Mouse (Mus musculus): Measurements from ENCODE around the gene Spsb3. TPM values are rescaled to one million over a fixed set of nuclear protein-coding genes. Genes with fewer than 3 reads are reported as not detected.

The Spsb3 gene
- polyA plus RNA-seq, 1 experiment = 18.7 TPM

GRCm38 (mm10) chr17:24903767-24904166, 17.3 kb downstream of the Spsb3 start:
- Histone ChIP-seq H3K4me1 (peaks cover 35% of the 10 kb centered on the region), H3K4me3 (replicated peaks) (no peak overlapping the region), H3K36me3 (replicated peaks; ENCODE audit: low read length) (peaks cover 100% of the 10 kb centered on the region), H3K9me3 (no peaks in the 10 kb centered on the region), H3K27me3 (replicated peaks) (no peaks in the 10 kb centered on the region)
- TF ChIP-seq FLI1 (IDR thresholded peaks at IDR 0.05; ENCODE audit: low read length) (no peak), GATA1 (IDR thresholded peaks at IDR 0.05; ENCODE audit: borderline replicate concordance, low read length) (no peak)

- Histone ChIP-seq H3K27me3 (replicated peaks) (no peaks in the 10 kb centered on the region), H3K9me3 (no peaks in the 10 kb centered on the region), H3K4me3 (replicated peaks) (no peak overlapping the region), H3K36me3 (replicated peaks; ENCODE audit: low read length) (peaks cover 100% of the 10 kb centered on the region), H3K4me1 (peaks cover 46% of the 10 kb centered on the region)
- no peak for TF ChIP-seq FLI1 (IDR thresholded peaks at IDR 0.05; ENCODE audit: low read length)
- no peak for TF ChIP-seq GATA1 (IDR thresholded peaks at IDR 0.05; ENCODE audit: borderline replicate concordance, low read length)
Observed at GRCm38 (mm10) chr17:24907591-24907990, 21.1 kb downstream of the Spsb3 start.

- H3K4me3 ChIP-seq (replicated peaks) = peak overlapping the region; percentile 81
- H3K27me3 ChIP-seq (replicated peaks) = no peaks in the 10 kb centered on the region
- H3K9me3 ChIP-seq = no peaks in the 10 kb centered on the region
- TF ChIP-seq GATA1 (IDR thresholded peaks at IDR 0.05; ENCODE audit: borderline replicate concordance, low read length) (no peak; the same call in 2 of the 3 replicates), FLI1 (IDR thresholded peaks at IDR 0.05; ENCODE audit: low read length) (no peak)
- peaks cover 99% of the 10 kb centered on the region for H3K36me3 ChIP-seq (replicated peaks; ENCODE audit: low read length)
- peaks cover 68% of the 10 kb centered on the region for H3K4me1 ChIP-seq
Observed at GRCm38 (mm10) chr17:24913984-24914383, 27.5 kb downstream of the Spsb3 start.

GRCm38 (mm10) chr17:24923246-24923645, 36.8 kb downstream of the Spsb3 start:
- TF ChIP-seq FLI1 (IDR thresholded peaks at IDR 0.05; ENCODE audit: low read length) (no peak), GATA1 (IDR thresholded peaks at IDR 0.05; ENCODE audit: borderline replicate concordance, low read length) (no peak)
- Histone ChIP-seq H3K4me1 (peaks cover 4% of the 10 kb centered on the region; the same call in 1 of the 2 replicates), H3K9me3 (no peaks in the 10 kb centered on the region), H3K36me3 (replicated peaks; ENCODE audit: low read length) (peaks cover 96% of the 10 kb centered on the region), H3K27me3 (replicated peaks) (no peaks in the 10 kb centered on the region), H3K4me3 (replicated peaks) (no peak overlapping the region)

GRCm38 (mm10) chr17:24929506-24929905, 43.1 kb downstream of the Spsb3 start:
- Histone ChIP-seq H3K27me3 (replicated peaks) (no peaks in the 10 kb centered on the region), H3K36me3 (replicated peaks; ENCODE audit: low read length) (peaks cover 71% of the 10 kb centered on the region), H3K9me3 (no peaks in the 10 kb centered on the region), H3K4me1 (peaks cover 38% of the 10 kb centered on the region), H3K4me3 (replicated peaks) (peak overlapping the region; percentile 18)
- TF ChIP-seq GATA1 (IDR thresholded peaks at IDR 0.05; ENCODE audit: borderline replicate concordance, low read length) = no peak
- TF ChIP-seq FLI1 (IDR thresholded peaks at IDR 0.05; ENCODE audit: low read length) = no peak

- Histone ChIP-seq H3K9me3 (no peaks in the 10 kb centered on the region), H3K27me3 (replicated peaks) (no peaks in the 10 kb centered on the region), H3K4me3 (replicated peaks) (no peak overlapping the region), H3K36me3 (replicated peaks; ENCODE audit: low read length) (peaks cover 45% of the 10 kb centered on the region), H3K4me1 (peaks cover 51% of the 10 kb centered on the region)
- TF ChIP-seq GATA1 (IDR thresholded peaks at IDR 0.05; ENCODE audit: borderline replicate concordance, low read length) (no peak), FLI1 (IDR thresholded peaks at IDR 0.05; ENCODE audit: low read length) (no peak)
Observed at GRCm38 (mm10) chr17:24932431-24932830, 46.0 kb downstream of the Spsb3 start.

GRCm38 (mm10) chr17:24933163-24933562, 46.7 kb downstream of the Spsb3 start:
- no peak overlapping the region for H3K4me3 ChIP-seq (replicated peaks)
- H3K4me1 ChIP-seq = peaks cover 51% of the 10 kb centered on the region
- H3K9me3 ChIP-seq = no peaks in the 10 kb centered on the region
- TF ChIP-seq GATA1 (IDR thresholded peaks at IDR 0.05; ENCODE audit: borderline replicate concordance, low read length) = no peak
- TF ChIP-seq FLI1 (IDR thresholded peaks at IDR 0.05; ENCODE audit: low read length) = no peak
- peaks cover 38% of the 10 kb centered on the region for H3K36me3 ChIP-seq (replicated peaks; ENCODE audit: low read length)
- no peaks in the 10 kb centered on the region for H3K27me3 ChIP-seq (replicated peaks)

- TF ChIP-seq GATA1 (IDR thresholded peaks at IDR 0.05; ENCODE audit: borderline replicate concordance, low read length) (no peak), FLI1 (IDR thresholded peaks at IDR 0.05; ENCODE audit: low read length) (no peak)
- H3K4me1 ChIP-seq = peaks cover 37% of the 10 kb centered on the region
- H3K9me3 ChIP-seq = no peaks in the 10 kb centered on the region
- peaks cover 27% of the 10 kb centered on the region for H3K36me3 ChIP-seq (replicated peaks; ENCODE audit: low read length)
- no peaks in the 10 kb centered on the region for H3K27me3 ChIP-seq (replicated peaks)
- H3K4me3 ChIP-seq (replicated peaks) = peak overlapping the region; percentile 100
Observed at GRCm38 (mm10) chr17:24934926-24935325, 48.5 kb downstream of the Spsb3 start.

GRCm38 (mm10) chr17:24935666-24936065, 49.2 kb downstream of the Spsb3 start:
- Histone ChIP-seq H3K36me3 (replicated peaks; ENCODE audit: low read length) (peaks cover 30% of the 10 kb centered on the region), H3K4me3 (replicated peaks) (peak overlapping the region; percentile 100), H3K4me1 (peaks cover 32% of the 10 kb centered on the region), H3K27me3 (replicated peaks) (no peaks in the 10 kb centered on the region), H3K9me3 (no peaks in the 10 kb centered on the region)
- TF ChIP-seq GATA1 (IDR thresholded peaks at IDR 0.05; ENCODE audit: borderline replicate concordance, low read length) (no peak), FLI1 (IDR thresholded peaks at IDR 0.05; ENCODE audit: low read length) (no peak)

- Histone ChIP-seq H3K27me3 (replicated peaks) (no peaks in the 10 kb centered on the region), H3K4me1 (peaks cover 29% of the 10 kb centered on the region), H3K36me3 (replicated peaks; ENCODE audit: low read length) (peaks cover 32% of the 10 kb centered on the region), H3K9me3 (no peaks in the 10 kb centered on the region), H3K4me3 (replicated peaks) (peak within 1 kb of the TSS; percentile 100)
- peak; percentile 59; the same call in 1 of the 2 replicates for TF ChIP-seq FLI1 (IDR thresholded peaks at IDR 0.05; ENCODE audit: low read length)
- no peak for TF ChIP-seq GATA1 (IDR thresholded peaks at IDR 0.05; ENCODE audit: borderline replicate concordance, low read length)
Observed at GRCm38 (mm10) chr17:24936259-24937237, 50.1 kb downstream of the Spsb3 start, which contains the start of gene Mapk8ip3. TSS of gene Mapk8ip3 (minus strand) at chr17:24936977.

All from megakaryocyte, embryonic 14.5 days (primary cell).